Mouse (Mus musculus) ZHBTc4 (cell line): ENCODE data around the gene Napa.

Source experiments
- DNase-seq: peaks from one replicate; pipeline ENCODE4 v3.0.0-alpha.2; 2011; ENCODE audit warnings: low read depth, low spot score

The Napa gene

DNA sequence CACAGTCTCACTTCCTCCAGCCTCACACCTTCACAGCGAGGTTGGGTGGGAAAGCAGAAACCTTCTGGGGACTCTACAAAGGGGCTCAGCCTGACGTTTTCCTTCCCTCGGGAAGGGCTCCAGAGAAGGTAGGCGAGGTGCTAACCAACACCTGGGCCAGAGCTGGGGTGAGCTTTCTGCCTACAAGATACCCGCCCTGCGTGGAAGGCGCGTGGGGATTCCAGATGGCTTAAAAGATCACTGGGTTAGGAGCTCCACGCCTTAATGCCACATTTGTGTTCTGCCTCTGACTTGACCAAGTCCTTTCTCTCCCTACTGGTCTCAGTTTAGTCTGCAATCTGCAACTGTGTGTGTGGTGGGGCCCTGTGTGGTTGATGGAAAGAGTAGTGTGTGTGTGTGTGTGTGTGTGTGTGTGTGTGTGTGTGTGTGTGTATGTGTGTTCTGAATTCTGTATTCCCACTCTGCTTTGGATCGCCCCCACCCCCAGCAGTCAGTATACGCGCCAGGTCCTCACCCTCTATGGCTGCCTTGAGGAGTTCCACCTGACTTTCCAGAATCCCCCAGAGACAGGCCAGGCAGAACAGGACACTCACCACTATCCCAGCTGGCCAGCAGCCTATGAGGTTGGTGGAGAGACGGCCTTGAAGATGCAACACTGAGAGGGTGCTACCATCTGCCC, 32.8 kb downstream of the Napa start:
- DNase-seq = no peak

DNA sequence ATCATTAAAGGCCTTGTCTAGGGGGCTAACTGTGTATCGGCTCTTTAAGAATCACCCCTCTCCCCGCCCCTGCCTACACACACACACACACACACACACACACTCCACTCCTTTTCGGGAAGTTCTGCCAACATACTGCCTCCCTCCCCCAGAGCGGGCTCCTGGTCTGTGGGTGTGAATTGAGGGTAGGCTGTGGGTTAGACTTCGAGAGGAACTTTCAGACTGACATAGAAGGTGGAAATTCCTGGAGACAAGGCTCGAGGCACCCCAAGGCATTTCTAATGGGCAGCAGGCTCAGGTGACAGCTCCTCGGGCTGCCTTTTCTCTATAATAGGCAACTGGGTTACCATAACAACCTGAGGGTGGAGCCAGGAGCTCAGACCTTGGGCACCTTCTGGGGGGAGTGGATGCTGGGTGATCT, 33.9 kb downstream of the Napa start:
- DNase-seq = peak; percentile 35

DNA sequence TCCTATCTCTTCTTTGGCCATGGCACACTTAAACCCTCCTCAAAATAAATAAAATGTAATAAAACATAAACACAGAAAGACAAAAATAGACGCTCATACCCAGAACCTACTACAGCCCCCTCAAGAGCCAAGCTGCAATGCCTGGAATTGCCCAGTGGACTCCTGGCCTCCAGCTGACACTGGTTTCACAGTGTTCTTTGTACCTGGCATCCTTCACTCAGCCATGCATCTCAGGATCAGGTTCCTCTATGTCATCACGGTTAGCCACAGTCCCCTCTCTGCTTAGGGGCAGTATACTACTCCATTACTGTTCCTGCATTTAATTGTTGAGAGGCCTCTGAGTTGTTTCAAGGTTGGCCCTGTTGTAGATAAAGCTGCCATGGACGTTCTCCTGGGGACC, 34.7 kb downstream of the Napa start:
- DNase-seq = no peak

DNA sequence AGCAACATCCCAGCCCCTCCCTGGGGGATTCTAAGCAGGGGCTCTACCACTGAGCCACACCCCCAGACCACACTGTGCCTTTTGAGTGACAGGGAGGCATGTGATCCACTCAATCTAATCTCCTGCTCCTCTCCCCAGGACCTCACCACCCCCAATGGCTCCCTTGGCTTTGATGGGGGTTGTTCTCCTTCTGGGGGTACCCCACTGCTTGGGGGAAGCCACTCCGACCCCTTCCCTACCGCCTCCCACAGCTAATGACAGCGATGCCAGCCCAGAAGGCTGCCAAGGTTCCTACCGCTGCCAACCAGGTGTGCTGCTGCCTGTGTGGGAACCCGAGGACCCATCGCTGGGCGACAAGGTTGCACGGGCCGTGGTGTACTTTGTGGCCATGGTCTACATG, 35.4 kb downstream of the Napa start:
- DNase-seq = no peak

GRCm38 (mm10) chr7:16134951-16135392, 36.7 kb downstream of the Napa start:
- DNase-seq = no peak

DNA sequence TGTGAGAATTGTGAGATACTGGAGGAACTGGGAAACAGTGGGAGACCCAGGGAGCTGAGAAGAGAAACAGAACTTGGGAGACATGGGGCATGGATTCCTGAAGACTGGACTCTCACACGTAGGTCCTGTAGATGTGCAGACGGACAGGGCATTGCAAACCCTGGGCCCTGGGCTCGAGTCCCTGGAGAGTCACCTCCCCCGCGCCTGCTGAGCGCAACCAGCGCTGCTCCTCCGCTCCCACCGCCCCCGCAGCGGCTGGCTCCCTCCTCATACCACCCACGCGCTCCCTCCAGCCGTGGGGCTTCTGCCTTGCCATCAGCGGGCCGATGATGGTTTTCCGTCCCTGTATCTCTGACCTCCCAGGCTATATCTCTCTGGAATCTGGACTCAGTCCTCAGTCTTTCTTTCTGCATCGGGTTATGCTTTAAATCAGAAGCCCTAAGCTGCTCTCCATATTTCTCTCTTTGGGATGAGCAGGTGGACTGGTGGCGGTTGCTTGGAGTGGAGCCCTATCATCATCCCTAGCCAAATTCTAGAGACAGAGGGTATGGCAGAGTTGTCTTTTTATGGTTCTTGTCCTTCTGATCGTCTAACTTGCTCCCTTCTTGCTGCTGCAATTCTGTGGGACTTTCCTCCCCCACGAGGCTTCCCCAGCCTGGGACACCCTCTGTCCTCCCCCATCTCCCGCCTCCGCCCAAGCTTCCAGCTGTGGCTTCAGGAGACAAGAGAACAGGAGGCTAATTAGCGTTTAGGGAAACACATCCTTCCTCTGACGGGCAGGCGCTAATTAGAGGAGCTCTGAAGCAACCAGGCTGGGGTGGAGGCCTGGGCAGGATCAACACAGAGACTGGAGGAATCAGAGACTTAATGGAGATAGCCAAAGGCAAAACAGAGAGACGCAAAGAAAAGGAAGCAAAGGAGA, 48.5 kb downstream of the Napa start:
- no peak for DNase-seq

- DNase-seq = peak; percentile 68
Observed at GRCm38 (mm10) chr7:16147643-16148042, 49.4 kb downstream of the Napa start.

- no peak for DNase-seq
Observed at GRCm38 (mm10) chr7:16149241-16149640, 51.0 kb downstream of the Napa start.

- no peak for DNase-seq
Observed at GRCm38 (mm10) chr7:16150191-16151145, 52.2 kb downstream of the Napa start.

DNA sequence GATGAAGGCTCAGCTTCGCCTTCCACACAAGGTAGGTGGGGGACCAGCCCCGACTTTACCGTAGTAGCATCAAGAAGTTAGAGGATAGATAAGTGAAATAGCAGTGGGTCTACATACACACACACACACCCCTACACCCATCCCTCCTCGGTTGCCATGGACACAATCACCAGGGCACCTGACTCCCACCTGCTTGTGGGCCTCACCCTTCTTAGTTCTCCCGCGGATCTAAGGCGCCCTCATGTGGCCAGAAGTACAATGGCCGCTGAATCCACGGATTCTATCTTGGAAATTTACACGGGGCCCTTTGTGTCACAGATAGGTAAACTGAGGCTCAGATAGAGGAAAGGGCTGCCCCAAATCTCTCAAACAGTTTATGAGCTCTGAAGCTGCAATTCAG, 55.3 kb downstream of the Napa start:
- peak; percentile 71 for DNase-seq

GRCm38 (mm10) chr7:16155132-16155872, 57.0 kb downstream of the Napa start:
- DNase-seq = no peak

GRCm38 (mm10) chr7:16156105-16156714, 58.0 kb downstream of the Napa start:
- DNase-seq = no peak

DNA sequence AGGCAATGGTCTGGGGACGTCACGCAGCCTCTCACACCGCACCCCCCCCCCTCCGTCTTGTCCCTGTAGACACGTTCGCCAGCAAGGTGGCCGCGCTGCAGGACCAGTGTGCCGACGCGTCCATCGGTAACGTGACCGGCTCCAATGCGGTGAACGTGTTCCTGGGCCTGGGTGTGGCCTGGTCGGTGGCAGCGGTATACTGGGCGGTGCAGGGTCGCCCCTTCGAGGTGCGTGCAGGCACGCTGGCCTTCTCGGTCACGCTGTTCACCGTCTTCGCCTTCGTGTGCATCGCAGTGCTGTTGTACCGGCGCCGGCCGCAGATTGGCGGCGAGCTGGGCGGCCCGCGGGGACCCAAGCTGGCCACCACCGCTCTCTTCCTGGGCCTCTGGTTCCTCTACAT, 60.5 kb downstream of the Napa start:
- DNase-seq = peak; percentile 11

GRCm38 (mm10) chr7:16160702-16161101, 62.4 kb downstream of the Napa start:
- peak; percentile 93 for DNase-seq

- DNase-seq = peak; percentile 56
Observed at GRCm38 (mm10) chr7:16161302-16161701, 63.0 kb downstream of the Napa start.

- no peak for DNase-seq
Observed at GRCm38 (mm10) chr7:16162036-16162435, 63.8 kb downstream of the Napa start.
